Mouse (Mus musculus): ENCODE results near the gene Prr29. TPM values are rescaled to one million over a fixed set of nuclear protein-coding genes. Genes with fewer than 3 reads are reported as not detected.
A peak's percentile ranks its signal among the peaks of the same experiment; 100 is the strongest.

Prr29 gene
- polyA plus RNA-seq, 1 experiment from 2014 or later, result 4.7 TPM

- Histone ChIP-seq H3K27me3 (no peaks in the 10 kb centered on the region), H3K9ac (no peak overlapping the region), H3K4me1 (no peaks in the 10 kb centered on the region), H3K4me3 (replicated peaks) (no peak overlapping the region), H3K27ac (replicated peaks) (no peak overlapping the region), H3K9me3 (replicated peaks) (no peaks in the 10 kb centered on the region), H3K36me3 (no peaks in the 10 kb centered on the region), H3K4me2 (replicated peaks) (no peak overlapping the region)
- no peak for ATAC-seq (ENCODE audit: insufficient number of reproducible peaks, low FRiP score, low TSS enrichment, low read depth)
- 61% methylated on average over 19 of the region's 19 CpGs for WGBS
Measured at GRCm38 (mm10) chr11:106355382-106356128, 9.7 kb upstream of the Prr29 start.

GRCm38 (mm10) chr11:106359350-106359749, 5.9 kb upstream of the Prr29 start:
- WGBS, result 21% methylated on average over 5 of the region's 5 CpGs
- no peak for ATAC-seq (ENCODE audit: insufficient number of reproducible peaks, low FRiP score, low TSS enrichment, low read depth)
- Histone ChIP-seq H3K27ac (replicated peaks) (no peak overlapping the region), H3K27me3 (no peaks in the 10 kb centered on the region), H3K9ac (no peak overlapping the region), H3K9me3 (replicated peaks) (no peaks in the 10 kb centered on the region), H3K4me2 (replicated peaks) (no peak overlapping the region), H3K4me1 (no peaks in the 10 kb centered on the region), H3K4me3 (replicated peaks) (no peak overlapping the region), H3K36me3 (no peaks in the 10 kb centered on the region)

- peak overlapping the region; percentile 27; the same call in 1 of the 2 replicates for H3K4me2 ChIP-seq (replicated peaks)
- peak; percentile 31; the same call in 1 of the 2 replicates for ATAC-seq (ENCODE audit: insufficient number of reproducible peaks, low FRiP score, low TSS enrichment, low read depth)
Measured at GRCm38 (mm10) chr11:106364712-106365111, 560 bp upstream of the Prr29 start.

GRCm38 (mm10) chr11:106366316-106366715, 1.0 kb downstream of the Prr29 start:
- Histone ChIP-seq H3K9me3 (replicated peaks) (no peaks in the 10 kb centered on the region), H3K36me3 (no peaks in the 10 kb centered on the region), H3K9ac (no peak overlapping the region), H3K27me3 (no peaks in the 10 kb centered on the region), H3K4me3 (replicated peaks) (no peak overlapping the region), H3K4me1 (peaks cover 18% of the 10 kb centered on the region), H3K4me2 (replicated peaks) (no peak overlapping the region), H3K27ac (replicated peaks) (no peak overlapping the region)
- peak; percentile 52 for ATAC-seq (ENCODE audit: insufficient number of reproducible peaks, low FRiP score, low TSS enrichment, low read depth)
- 11% methylated on average over 3 of the region's 3 CpGs for WGBS

More at GRCm38 (mm10) chr11:106364712-106365111, 560 bp upstream of the Prr29 start:
- Histone ChIP-seq H3K9me3 (replicated peaks) (no peaks in the 10 kb centered on the region), H3K27ac (replicated peaks) (no peak overlapping the region), H3K27me3 (no peaks in the 10 kb centered on the region), H3K4me3 (replicated peaks) (no peak overlapping the region), H3K36me3 (no peaks in the 10 kb centered on the region), H3K9ac (no peak overlapping the region), H3K4me1 (peaks cover 18% of the 10 kb centered on the region)
- 11% methylated on average over 11 of the region's 11 CpGs for WGBS

- H3K36me3 ChIP-seq, result no peaks in the 10 kb centered on the region
- no peak overlapping the region for H3K4me2 ChIP-seq (replicated peaks)
- peaks cover 15% of the 10 kb centered on the region for H3K4me1 ChIP-seq
- peak; percentile 23; the same call in 1 of the 2 replicates for ATAC-seq (ENCODE audit: insufficient number of reproducible peaks, low FRiP score, low TSS enrichment, low read depth)
- peak overlapping the region; percentile 17; the same call in 1 of the 2 replicates for H3K27ac ChIP-seq (replicated peaks)
- H3K4me3 ChIP-seq (replicated peaks), result no peak overlapping the region
- H3K9me3 ChIP-seq (replicated peaks), result no peaks in the 10 kb centered on the region
- 37% methylated on average over 11 of the region's 11 CpGs for WGBS
- H3K27me3 ChIP-seq, result no peaks in the 10 kb centered on the region
- no peak overlapping the region for H3K9ac ChIP-seq
Measured at GRCm38 (mm10) chr11:106373998-106374397, 8.7 kb downstream of the Prr29 start.

GRCm38 (mm10) chr11:106374559-106374958, 9.3 kb downstream of the Prr29 start:
- H3K4me3 ChIP-seq (replicated peaks), result no peak overlapping the region
- H3K36me3 ChIP-seq, result no peaks in the 10 kb centered on the region
- H3K27me3 ChIP-seq, result no peaks in the 10 kb centered on the region
- 31% methylated on average over 9 of the region's 9 CpGs for WGBS
- no peak overlapping the region for H3K9ac ChIP-seq
- no peak overlapping the region for H3K4me2 ChIP-seq (replicated peaks)
- H3K4me1 ChIP-seq, result peaks cover 15% of the 10 kb centered on the region
- no peaks in the 10 kb centered on the region for H3K9me3 ChIP-seq (replicated peaks)
- H3K27ac ChIP-seq (replicated peaks), result peak overlapping the region; percentile 17; the same call in 1 of the 2 replicates
- ATAC-seq (ENCODE audit: insufficient number of reproducible peaks, low FRiP score, low TSS enrichment, low read depth), result 0 out of 2 replicates have a peak, but pooled peaks have one; percentile 16

GRCm38 (mm10) chr11:106374979-106375378, 9.7 kb downstream of the Prr29 start:
- peaks cover 15% of the 10 kb centered on the region for H3K4me1 ChIP-seq
- no peaks in the 10 kb centered on the region for H3K27me3 ChIP-seq
- ATAC-seq (ENCODE audit: insufficient number of reproducible peaks, low FRiP score, low TSS enrichment, low read depth), result no peak
- peak overlapping the region; percentile 17; the same call in 1 of the 2 replicates for H3K27ac ChIP-seq (replicated peaks)
- no peak overlapping the region for H3K9ac ChIP-seq
- 79% methylated on average over 5 of the region's 5 CpGs for WGBS
- H3K4me3 ChIP-seq (replicated peaks), result no peak overlapping the region
- H3K4me2 ChIP-seq (replicated peaks), result no peak overlapping the region
- H3K36me3 ChIP-seq, result no peaks in the 10 kb centered on the region
- H3K9me3 ChIP-seq (replicated peaks), result no peaks in the 10 kb centered on the region

GRCm38 (mm10) chr11:106381011-106381410, 15.7 kb downstream of the Prr29 start:
- Histone ChIP-seq H3K9ac (no peak overlapping the region), H3K4me3 (replicated peaks) (no peak overlapping the region; the same call in 1 of the 2 replicates)

GRCm38 (mm10) chr11:106381883-106382282, 16.6 kb downstream of the Prr29 start:
- 75% methylated on average over 7 of the region's 7 CpGs for WGBS
- H3K4me3 ChIP-seq (replicated peaks), result peak overlapping the region; percentile 18
- no peaks in the 10 kb centered on the region for H3K9me3 ChIP-seq (replicated peaks)
- H3K4me1 ChIP-seq, result 0 out of 2 replicates have a peak, but pooled peaks cover 6% of the 10 kb centered on the region
- H3K27me3 ChIP-seq, result no peaks in the 10 kb centered on the region
- H3K27ac ChIP-seq (replicated peaks), result peak overlapping the region; percentile 58; the same call in 1 of the 2 replicates
- no peak overlapping the region for H3K9ac ChIP-seq
- H3K4me2 ChIP-seq (replicated peaks), result no peak overlapping the region
- ATAC-seq (ENCODE audit: insufficient number of reproducible peaks, low FRiP score, low TSS enrichment, low read depth), result no peak
- no peaks in the 10 kb centered on the region for H3K36me3 ChIP-seq

More at GRCm38 (mm10) chr11:106381011-106381410, 15.7 kb downstream of the Prr29 start:
- Histone ChIP-seq H3K4me2 (replicated peaks) (no peak overlapping the region), H3K4me1 (0 out of 2 replicates have a peak, but pooled peaks cover 6% of the 10 kb centered on the region), H3K36me3 (no peaks in the 10 kb centered on the region), H3K27ac (replicated peaks) (no peak overlapping the region), H3K27me3 (no peaks in the 10 kb centered on the region), H3K9me3 (replicated peaks) (no peaks in the 10 kb centered on the region)
- WGBS, result 79% methylated on average over 11 of the region's 11 CpGs
- ATAC-seq (ENCODE audit: insufficient number of reproducible peaks, low FRiP score, low TSS enrichment, low read depth), result no peak

GRCm38 (mm10) chr11:106382424-106382823, 17.2 kb downstream of the Prr29 start:
- WGBS, result 46% methylated on average over 5 of the region's 5 CpGs
- Histone ChIP-seq H3K9ac (no peak overlapping the region), H3K4me3 (replicated peaks) (peak overlapping the region; percentile 18), H3K27ac (replicated peaks) (peak overlapping the region; percentile 58), H3K4me2 (replicated peaks) (no peak overlapping the region), H3K9me3 (replicated peaks) (no peaks in the 10 kb centered on the region), H3K4me1 (0 out of 2 replicates have a peak, but pooled peaks cover 6% of the 10 kb centered on the region), H3K36me3 (no peaks in the 10 kb centered on the region), H3K27me3 (no peaks in the 10 kb centered on the region)
- no peak for ATAC-seq (ENCODE audit: insufficient number of reproducible peaks, low FRiP score, low TSS enrichment, low read depth)

GRCm38 (mm10) chr11:106383051-106383790, 17.9 kb downstream of the Prr29 start:
- no peak overlapping the region for H3K4me3 ChIP-seq (replicated peaks)
- H3K4me1 ChIP-seq, result 0 out of 2 replicates have a peak, but pooled peaks cover 6% of the 10 kb centered on the region
- peak overlapping the region; percentile 58 for H3K27ac ChIP-seq (replicated peaks)
- H3K9me3 ChIP-seq (replicated peaks), result no peaks in the 10 kb centered on the region
- H3K4me2 ChIP-seq (replicated peaks), result no peak overlapping the region
- no peak overlapping the region for H3K9ac ChIP-seq
- no peak for ATAC-seq (ENCODE audit: insufficient number of reproducible peaks, low FRiP score, low TSS enrichment, low read depth)
- H3K27me3 ChIP-seq, result no peaks in the 10 kb centered on the region
- no peaks in the 10 kb centered on the region for H3K36me3 ChIP-seq
- 74% methylated on average over 6 of the region's 6 CpGs for WGBS

Measured in embryonic facial prominence, embryonic 15.5 days (tissue).